Mouse (Mus musculus) heart, embryonic 10.5 days (tissue): ENCODE data around the gene Fmod. TPM values are rescaled to one million over a fixed set of nuclear protein-coding genes. Genes with fewer than 3 reads are reported as not detected.

ENCODE experiments used
- DNase-seq: peaks from one replicate; pipeline ENCODE4 v3.0.0-alpha.2; 2017; ENCODE audit warnings: low spot score
- H3K27ac ChIP-seq: fragments of 300-500 bp; sonication (generic); 2 replicates; pipeline ENCODE4 v1.5.1; 2016; ENCODE audit warnings: mild to moderate bottlenecking
- H3K27me3 ChIP-seq: fragments of 300-500 bp; sonication (generic); 2 replicates; pipeline ENCODE4 v1.6.1; 2016; ENCODE audit warnings: mild to moderate bottlenecking; ENCODE audit not compliant: poor library complexity, insufficient read depth, severe bottlenecking
- H3K36me3 ChIP-seq: fragments of 300-500 bp; sonication (generic); 2 replicates; pipeline ENCODE4 v1.6.1; 2016; ENCODE audit warnings: mild to moderate bottlenecking, moderate library complexity
- H3K4me1 ChIP-seq: fragments of 300-500 bp; sonication (generic); 2 replicates; pipeline ENCODE4 v1.6.1; 2016; ENCODE audit warnings: mild to moderate bottlenecking
- H3K4me3 ChIP-seq: fragments of 300-500 bp; sonication (generic); 2 replicates; pipeline ENCODE4 v1.5.1; 2016; ENCODE audit warnings: mild to moderate bottlenecking, moderate library complexity
- H3K9me3 ChIP-seq: fragments of 300-500 bp; sonication (generic); 2 replicates; pipeline ENCODE4 v1.6.1; 2016; ENCODE audit warnings: mild to moderate bottlenecking, moderate library complexity
- WGBS: fragments of 180-500 bp; shearing (Covaris S2); methylation state at CpG from one replicate; pipeline ENCODE4 v1.1.7; 2016; 5-methylcytosine and 5-hydroxymethylcytosine counted together
- polyA plus RNA-seq: library from polyadenylated mRNA; unstranded; fragments of >200 nt; fragmentation: Nextera tagmentation; extraction: Ambion mirVana; gene quantifications from 2 replicates; pipeline ENCODE4 v1.2.1, GENCODE M21; 2016

The Fmod gene
- polyA plus RNA-seq, 1 experiment from 2014 or later, result 9.5 TPM

GRCm38 (mm10) chr1:134058870-134059269, 21.8 kb downstream of the Fmod start:
- Histone ChIP-seq H3K27ac (no peak overlapping the region), H3K4me1 (peaks cover 50% of the 10 kb centered on the region), H3K9me3 (no peaks in the 10 kb centered on the region), H3K4me3 (no peak overlapping the region), H3K36me3 (no peaks in the 10 kb centered on the region), H3K27me3 (no peaks in the 10 kb centered on the region)
- DNase-seq, result no peak
- WGBS, result 64% methylated on average over 6 of the region's 6 CpGs

GRCm38 (mm10) chr1:134059739-134060695, 23.0 kb downstream of the Fmod start:
- peaks cover 59% of the 10 kb centered on the region for H3K4me1 ChIP-seq
- DNase-seq, result no peak
- H3K36me3 ChIP-seq, result no peaks in the 10 kb centered on the region
- peak overlapping the region; percentile 58 for H3K4me3 ChIP-seq
- H3K27me3 ChIP-seq, result no peaks in the 10 kb centered on the region
- no peaks in the 10 kb centered on the region for H3K9me3 ChIP-seq
- WGBS, result 69% methylated on average over 16 of the region's 16 CpGs
- H3K27ac ChIP-seq, result peak overlapping the region; percentile 92

- Histone ChIP-seq H3K9me3 (no peaks in the 10 kb centered on the region), H3K4me3 (peak overlapping the region; percentile 58), H3K36me3 (no peaks in the 10 kb centered on the region), H3K4me1 (peaks cover 61% of the 10 kb centered on the region), H3K27me3 (no peaks in the 10 kb centered on the region), H3K27ac (peak overlapping the region; percentile 92)
- 2% methylated on average over 31 of the region's 31 CpGs for WGBS
- DNase-seq, result peak; percentile 98
Measured at GRCm38 (mm10) chr1:134060849-134061569, 24.0 kb downstream of the Fmod start.

GRCm38 (mm10) chr1:134061915-134062314, 24.9 kb downstream of the Fmod start:
- peaks cover 70% of the 10 kb centered on the region for H3K4me1 ChIP-seq
- H3K27me3 ChIP-seq, result no peaks in the 10 kb centered on the region
- 75% methylated on average over 3 of the region's 3 CpGs for WGBS
- DNase-seq, result no peak
- no peak overlapping the region for H3K4me3 ChIP-seq
- H3K9me3 ChIP-seq, result no peaks in the 10 kb centered on the region
- peak overlapping the region; percentile 93; the same call in 1 of the 2 replicates for H3K27ac ChIP-seq
- no peaks in the 10 kb centered on the region for H3K36me3 ChIP-seq

- Histone ChIP-seq H3K4me3 (peak overlapping the region; percentile 50), H3K27ac (peak overlapping the region; percentile 93), H3K9me3 (no peaks in the 10 kb centered on the region), H3K27me3 (no peaks in the 10 kb centered on the region), H3K36me3 (no peaks in the 10 kb centered on the region), H3K4me1 (peaks cover 76% of the 10 kb centered on the region)
- WGBS, result 18% methylated on average over 11 of the region's 11 CpGs
- no peak for DNase-seq
Measured at GRCm38 (mm10) chr1:134062411-134063085, 25.5 kb downstream of the Fmod start.

- H3K4me1 ChIP-seq, result peaks cover 80% of the 10 kb centered on the region
- H3K27me3 ChIP-seq, result no peaks in the 10 kb centered on the region
- 3% methylated on average over 33 of the region's 33 CpGs for WGBS
- H3K4me3 ChIP-seq, result peak overlapping the region; percentile 50
- peak; percentile 86 for DNase-seq
- H3K27ac ChIP-seq, result peak overlapping the region; percentile 93
- H3K9me3 ChIP-seq, result no peaks in the 10 kb centered on the region
- no peaks in the 10 kb centered on the region for H3K36me3 ChIP-seq
Measured at GRCm38 (mm10) chr1:134063086-134063772, 26.2 kb downstream of the Fmod start.

GRCm38 (mm10) chr1:134063773-134064125, 26.7 kb downstream of the Fmod start:
- H3K27ac ChIP-seq, result peak overlapping the region; percentile 93
- no peaks in the 10 kb centered on the region for H3K27me3 ChIP-seq
- DNase-seq, result no peak
- WGBS, result 21% methylated on average over 9 of the region's 9 CpGs
- no peaks in the 10 kb centered on the region for H3K9me3 ChIP-seq
- peak overlapping the region; percentile 50 for H3K4me3 ChIP-seq
- H3K36me3 ChIP-seq, result no peaks in the 10 kb centered on the region
- H3K4me1 ChIP-seq, result peaks cover 80% of the 10 kb centered on the region

GRCm38 (mm10) chr1:134064296-134064831, 27.3 kb downstream of the Fmod start:
- no peaks in the 10 kb centered on the region for H3K9me3 ChIP-seq
- WGBS, result 89% methylated on average over 2 of the region's 2 CpGs
- H3K4me3 ChIP-seq, result no peak overlapping the region
- H3K27ac ChIP-seq, result peak overlapping the region; percentile 93
- no peaks in the 10 kb centered on the region for H3K27me3 ChIP-seq
- no peak for DNase-seq
- peaks cover 80% of the 10 kb centered on the region for H3K4me1 ChIP-seq
- H3K36me3 ChIP-seq, result no peaks in the 10 kb centered on the region

- peaks cover 80% of the 10 kb centered on the region for H3K4me1 ChIP-seq
- WGBS, result 59% methylated on average over 4 of the region's 4 CpGs
- peak overlapping the region; percentile 93; the same call in 1 of the 2 replicates for H3K27ac ChIP-seq
- H3K36me3 ChIP-seq, result no peaks in the 10 kb centered on the region
- no peak for DNase-seq
- no peaks in the 10 kb centered on the region for H3K27me3 ChIP-seq
- H3K4me3 ChIP-seq, result no peak overlapping the region
- H3K9me3 ChIP-seq, result no peaks in the 10 kb centered on the region
Measured at GRCm38 (mm10) chr1:134065241-134065809, 28.3 kb downstream of the Fmod start.

GRCm38 (mm10) chr1:134066554-134066953, 29.5 kb downstream of the Fmod start:
- Histone ChIP-seq H3K4me3 (no peak overlapping the region), H3K27ac (peak overlapping the region; percentile 64; the same call in 1 of the 2 replicates), H3K27me3 (no peaks in the 10 kb centered on the region), H3K9me3 (no peaks in the 10 kb centered on the region), H3K4me1 (peaks cover 80% of the 10 kb centered on the region), H3K36me3 (no peaks in the 10 kb centered on the region)
- DNase-seq, result no peak
- 71% methylated on average over 3 of the region's 3 CpGs for WGBS

- WGBS, result 17% methylated on average over 8 of the region's 8 CpGs
- Histone ChIP-seq H3K4me1 (peaks cover 80% of the 10 kb centered on the region), H3K27ac (peak overlapping the region; percentile 64), H3K27me3 (no peaks in the 10 kb centered on the region), H3K9me3 (no peaks in the 10 kb centered on the region), H3K4me3 (no peak overlapping the region), H3K36me3 (no peaks in the 10 kb centered on the region)
- no peak for DNase-seq
Measured at GRCm38 (mm10) chr1:134067143-134067619, 30.1 kb downstream of the Fmod start.
